ENCODE assay signal across 17 mouse cellular contexts in genomic region chr11:64100060-64100459, GRCm38 (mm10).
"Had no signal": no experiment of that assay in that cellular context is flagged by ENCODE, and none has a peak within 500 bp of the region (broad histone marks: within the 10 kb centered on the region; RNA-seq: fewer than 3 reads in every experiment).

No protein-coding gene starts in this region.

- ATAC-seq: hindbrain, embryonic 16.5 days; inflammation-experienced regulatory T-cells, adult 6 months; intestine, embryonic 15.5 days; intestine, postnatal 0 days; liver, embryonic 12.5 days had no signal

- DNase-seq: gastrocnemius, adult 2 months; gastrocnemius, postnatal 10 days; gastrocnemius, postnatal 25 days; heart, adult 2 months; heart, postnatal 4 days; kidney, adult 2 months; kidney, adult 9 months; kidney, postnatal 14 days; kidney, postnatal 36 days; layer of hippocampus, adult 9-11 months; layer of hippocampus, postnatal 36 days; left cerebral cortex, postnatal 4 days had no signal
